Mouse (Mus musculus): ENCODE measurements at regions not wholly inside any gene's neighbourhood (a gene's known extent, or its start where the extent isn't known, plus 50 kb on each side); places are given as distances from the start of the nearest gene placed in this dataset.

DNA sequence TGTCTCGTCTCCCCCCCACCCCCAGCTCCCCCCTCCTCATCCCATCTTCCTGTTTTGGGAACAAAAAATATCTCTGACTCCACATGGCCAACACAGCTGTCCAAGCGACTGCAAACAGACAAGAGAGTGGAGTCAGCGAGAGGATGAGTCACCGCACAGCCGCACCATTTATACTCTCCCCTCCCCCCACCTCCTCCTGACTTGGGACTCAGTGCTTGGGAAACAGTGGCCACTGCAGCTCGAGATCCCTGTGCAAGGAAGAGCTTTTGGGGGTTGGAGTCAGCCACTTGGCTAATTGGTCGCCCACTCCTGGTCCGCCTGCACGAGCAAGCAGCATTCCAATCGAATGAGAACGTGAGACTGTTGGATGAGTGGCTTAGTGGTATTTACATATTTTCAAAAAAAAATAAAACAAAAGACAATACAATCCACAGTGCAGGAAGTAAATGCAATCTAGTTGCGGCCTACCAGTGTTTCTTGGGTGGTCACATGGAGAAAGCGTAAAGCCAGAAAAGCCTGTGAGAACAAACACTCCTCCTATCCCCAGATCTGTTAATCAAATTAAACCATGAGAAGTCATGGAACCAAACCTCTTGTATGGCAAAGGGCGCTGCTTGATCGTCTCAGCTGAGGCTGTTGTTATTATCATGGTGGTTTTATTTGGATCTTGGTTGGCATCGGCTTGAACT lies 213.7 kb downstream of the Rnf144b start:
- DNase-seq (no peak), ATAC-seq (peak; percentile 15; the same call in 1 of the 2 replicates)
- no peak for TF ChIP-seq EP300 (IDR thresholded peaks at IDR 0.05; ENCODE audit: low read depth)
- no peak for TF ChIP-seq CTCF (IDR thresholded peaks at IDR 0.05; ENCODE audit: low read depth)

GRCm38 (mm10) chr13:47336865-47337441 lies 214.5 kb downstream of the Rnf144b start:
- Histone ChIP-seq H3K4me1 (ENCODE audit: insufficient read depth) (no peaks in the 10 kb centered on the region), H3K27ac (ENCODE audit: low read depth) (no peak overlapping the region), H3K27me3 (ENCODE audit: insufficient read depth, low read length) (no peaks in the 10 kb centered on the region), H3K4me2 (ENCODE audit: low read depth, low read length) (no peak overlapping the region), H3K36me3 (replicated peaks; ENCODE audit: insufficient read depth, low read length) (no peaks in the 10 kb centered on the region), H3K9me3 (ENCODE audit: low read length) (no peaks in the 10 kb centered on the region), H3K4me3 (ENCODE audit: low read depth, low read length) (no peak overlapping the region), H3K9ac (replicated peaks) (no peak overlapping the region)
- ATAC-seq (no peak), DNase-seq (no peak)
- TF ChIP-seq EP300 (IDR thresholded peaks at IDR 0.05; ENCODE audit: low read depth), result no peak
- no peak for TF ChIP-seq CTCF (IDR thresholded peaks at IDR 0.05; ENCODE audit: low read depth)
- WGBS (ENCODE audit: insufficient replicate concordance), result 78% methylated on average over 15 of the region's 15 CpGs

More for the DNA sequence above, 213.7 kb downstream of the Rnf144b start:
- no peaks in the 10 kb centered on the region for H3K4me1 ChIP-seq (ENCODE audit: insufficient read depth)
- no peaks in the 10 kb centered on the region for H3K36me3 ChIP-seq (replicated peaks; ENCODE audit: insufficient read depth, low read length)
- WGBS (ENCODE audit: insufficient replicate concordance), result 54% methylated on average over 16 of the region's 16 CpGs
- H3K27me3 ChIP-seq (ENCODE audit: insufficient read depth, low read length), result no peaks in the 10 kb centered on the region
- H3K4me3 ChIP-seq (ENCODE audit: low read depth, low read length), result no peak overlapping the region
- no peak overlapping the region for H3K4me2 ChIP-seq (ENCODE audit: low read depth, low read length)
- H3K9me3 ChIP-seq (ENCODE audit: low read length), result no peaks in the 10 kb centered on the region
- H3K9ac ChIP-seq (replicated peaks), result no peak overlapping the region
- no peak overlapping the region for H3K27ac ChIP-seq (ENCODE audit: low read depth)

DNA sequence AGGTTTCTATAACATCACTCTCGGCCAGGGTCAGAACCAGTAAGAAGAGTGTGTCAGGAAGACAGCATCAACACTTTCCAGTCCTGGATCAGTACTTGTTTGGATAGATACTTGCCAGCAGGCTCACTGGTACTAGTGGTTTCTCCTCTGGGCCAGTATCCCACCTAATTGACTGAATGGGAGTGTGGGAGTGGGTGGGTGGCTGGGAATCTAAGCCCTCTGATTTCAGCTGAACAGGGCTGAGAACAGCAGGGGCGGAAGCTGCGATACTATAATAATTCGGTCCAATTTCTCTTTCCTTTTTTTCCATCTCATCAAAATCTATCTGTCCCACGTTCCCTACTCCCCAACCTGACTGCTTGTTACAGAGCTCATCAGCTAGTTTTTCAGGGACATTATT lies 217.0 kb downstream of the Rnf144b start:
- no peaks in the 10 kb centered on the region for H3K9me3 ChIP-seq (ENCODE audit: low read length)
- H3K4me2 ChIP-seq (ENCODE audit: low read depth, low read length), result no peak overlapping the region
- no peak for TF ChIP-seq CTCF (IDR thresholded peaks at IDR 0.05; ENCODE audit: low read depth)
- no peak for TF ChIP-seq EP300 (IDR thresholded peaks at IDR 0.05; ENCODE audit: low read depth)
- no peaks in the 10 kb centered on the region for H3K36me3 ChIP-seq (replicated peaks; ENCODE audit: insufficient read depth, low read length)
- H3K4me1 ChIP-seq (ENCODE audit: insufficient read depth), result no peaks in the 10 kb centered on the region
- no peak overlapping the region for H3K4me3 ChIP-seq (ENCODE audit: low read depth, low read length)
- no peak overlapping the region for H3K27ac ChIP-seq (ENCODE audit: low read depth)
- H3K9ac ChIP-seq (replicated peaks), result no peak overlapping the region
- WGBS (ENCODE audit: insufficient replicate concordance), result 81% methylated on average over 5 of the region's 5 CpGs
- no peaks in the 10 kb centered on the region for H3K27me3 ChIP-seq (ENCODE audit: insufficient read depth, low read length)
- ATAC-seq, result no peak
- no peak for DNase-seq

DNA sequence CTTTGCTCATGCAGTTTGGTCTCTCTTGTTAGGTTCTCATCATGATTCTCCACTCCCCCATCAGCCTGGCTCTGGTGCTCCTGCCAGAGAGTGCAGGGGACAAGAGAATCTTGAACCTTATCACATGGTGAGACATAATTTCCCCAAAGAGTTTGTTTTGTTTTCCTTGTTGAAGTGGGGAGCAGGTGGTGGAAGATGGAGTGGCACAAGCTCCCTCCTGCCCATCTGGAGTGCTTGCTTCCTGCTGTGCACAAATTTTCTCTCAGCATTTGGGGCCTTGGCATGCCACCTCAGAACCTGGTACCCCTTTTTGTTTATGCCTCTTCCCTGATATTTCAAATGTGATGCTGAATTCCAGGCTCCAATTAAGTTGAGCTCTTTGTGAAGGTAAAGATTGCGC lies 219.9 kb downstream of the Rnf144b start:
- 90% methylated on average over 1 of the region's 1 CpGs for WGBS (ENCODE audit: insufficient replicate concordance)
- Histone ChIP-seq H3K9me3 (ENCODE audit: low read length) (no peaks in the 10 kb centered on the region), H3K4me2 (ENCODE audit: low read depth, low read length) (no peak overlapping the region), H3K4me1 (ENCODE audit: insufficient read depth) (no peaks in the 10 kb centered on the region), H3K27me3 (ENCODE audit: insufficient read depth, low read length) (no peaks in the 10 kb centered on the region), H3K9ac (replicated peaks) (no peak overlapping the region), H3K27ac (ENCODE audit: low read depth) (no peak overlapping the region), H3K36me3 (replicated peaks; ENCODE audit: insufficient read depth, low read length) (no peaks in the 10 kb centered on the region), H3K4me3 (ENCODE audit: low read depth, low read length) (no peak overlapping the region)
- no peak for DNase-seq
- ATAC-seq, result no peak
- TF ChIP-seq CTCF (IDR thresholded peaks at IDR 0.05; ENCODE audit: low read depth), result no peak
- no peak for TF ChIP-seq EP300 (IDR thresholded peaks at IDR 0.05; ENCODE audit: low read depth)

DNA sequence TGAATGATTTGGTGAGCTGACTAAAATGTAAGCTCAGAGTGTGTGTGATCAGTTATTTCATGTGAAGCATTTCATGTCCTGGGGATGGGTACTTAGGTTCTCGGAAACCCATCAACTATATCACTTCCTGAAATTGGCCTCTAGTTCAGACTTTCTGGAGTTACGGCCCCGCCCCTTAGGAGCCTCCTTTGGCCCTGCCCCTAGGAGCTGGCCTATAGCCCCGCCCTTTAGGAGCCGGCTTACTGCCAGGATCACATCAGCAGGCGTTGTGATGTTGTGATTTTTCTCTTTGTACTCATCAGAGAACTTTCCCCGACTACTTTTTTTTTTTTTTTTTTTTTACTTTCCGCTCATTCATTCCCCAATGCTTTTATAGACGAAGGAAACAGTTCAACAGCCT lies 223.1 kb downstream of the Rnf144b start:
- Histone ChIP-seq H3K4me1 (ENCODE audit: insufficient read depth) (no peaks in the 10 kb centered on the region), H3K9ac (replicated peaks) (no peak overlapping the region), H3K27ac (ENCODE audit: low read depth) (no peak overlapping the region), H3K4me2 (ENCODE audit: low read depth, low read length) (no peak overlapping the region), H3K36me3 (replicated peaks; ENCODE audit: insufficient read depth, low read length) (no peaks in the 10 kb centered on the region), H3K4me3 (ENCODE audit: low read depth, low read length) (no peak overlapping the region), H3K27me3 (ENCODE audit: insufficient read depth, low read length) (no peaks in the 10 kb centered on the region), H3K9me3 (ENCODE audit: low read length) (no peaks in the 10 kb centered on the region)
- ATAC-seq (no peak), DNase-seq (peak; percentile 20)
- TF ChIP-seq EP300 (IDR thresholded peaks at IDR 0.05; ENCODE audit: low read depth), result no peak
- TF ChIP-seq CTCF (IDR thresholded peaks at IDR 0.05; ENCODE audit: low read depth), result no peak
- WGBS (ENCODE audit: insufficient replicate concordance), result 36% methylated on average over 9 of the region's 9 CpGs

- 56% methylated on average over 6 of the region's 6 CpGs for WGBS (ENCODE audit: insufficient replicate concordance)
- Histone ChIP-seq H3K9ac (replicated peaks) (no peak overlapping the region), H3K27me3 (ENCODE audit: insufficient read depth, low read length) (no peaks in the 10 kb centered on the region), H3K9me3 (ENCODE audit: low read length) (no peaks in the 10 kb centered on the region), H3K4me2 (ENCODE audit: low read depth, low read length) (no peak overlapping the region), H3K4me1 (ENCODE audit: insufficient read depth) (no peaks in the 10 kb centered on the region), H3K36me3 (replicated peaks; ENCODE audit: insufficient read depth, low read length) (no peaks in the 10 kb centered on the region), H3K4me3 (ENCODE audit: low read depth, low read length) (no peak overlapping the region), H3K27ac (ENCODE audit: low read depth) (no peak overlapping the region)
- ATAC-seq (no peak), DNase-seq (no peak)
- TF ChIP-seq CTCF (IDR thresholded peaks at IDR 0.05; ENCODE audit: low read depth), result no peak
Observed at GRCm38 (mm10) chr13:47347835-47348234, 225.4 kb downstream of the Rnf144b start.

Data from liver, postnatal 0 days (tissue).